Mouse (Mus musculus) ES-Bruce4 (cell line): ENCODE measurements at regions not wholly inside any gene's neighbourhood (a gene's known extent, or its start where the extent isn't known, plus 50 kb on each side); places are given as distances from the start of the nearest gene placed in this dataset.

Experiments
- H3K27ac ChIP-seq: 2 replicates; pipeline ENCODE4 v1.5.1; 2012; ENCODE audit warnings: low read length, inconsistent platforms; ENCODE audit not compliant: insufficient read depth
- H3K27me3 ChIP-seq: 2 replicates; pipeline ENCODE4 v1.6.1; 2012; ENCODE audit warnings: mild to moderate bottlenecking, low read length, inconsistent platforms; ENCODE audit not compliant: control insufficient read depth, poor library complexity, insufficient read depth, severe bottlenecking
- H3K36me3 ChIP-seq: 2 replicates; pipeline ENCODE4 v1.6.1; 2012; ENCODE audit warnings: inconsistent platforms, mild to moderate bottlenecking, low read length, moderate library complexity; ENCODE audit not compliant: control insufficient read depth, poor library complexity, insufficient read depth, severe bottlenecking
- H3K4me1 ChIP-seq: one replicate; pipeline ENCODE4 v1.8.1; 2011; ENCODE audit warnings: low read length; ENCODE audit not compliant: control insufficient read depth, insufficient read depth
- H3K4me3 ChIP-seq: 2 replicates; pipeline ENCODE4 v1.5.1; 2011; ENCODE audit warnings: low read depth, mild to moderate bottlenecking, low read length
- H3K9ac ChIP-seq: 2 replicates; pipeline ENCODE4 v1.6.1; 2012; ENCODE audit warnings: low read depth, mild to moderate bottlenecking, inconsistent platforms; ENCODE audit not compliant: poor library complexity, severe bottlenecking
- H3K9me3 ChIP-seq: replicated peaks from 2 replicates; pipeline ENCODE4 v1.6.1; 2012; ENCODE audit warnings: mild to moderate bottlenecking, low read length, inconsistent platforms; ENCODE audit not compliant: control insufficient read depth, poor library complexity, insufficient read depth, severe bottlenecking
- CTCF ChIP-seq: IDR thresholded peaks from one replicate; pipeline ENCODE4 v1.8.1; 2011; ENCODE audit warnings: low read depth, low read length
- EP300 ChIP-seq: IDR thresholded peaks from 2 replicates; pipeline ENCODE4 v1.6.1; 2011; ENCODE audit warnings: low read depth, low read length; ENCODE audit not compliant: insufficient read depth
- POLR2A ChIP-seq: IDR thresholded peaks from one replicate; pipeline ENCODE4 v1.8.1; 2011; ENCODE audit warnings: low read length; ENCODE audit not compliant: insufficient read depth

- Histone ChIP-seq H3K36me3 (no peaks in the 10 kb centered on the region), H3K27me3 (no peaks in the 10 kb centered on the region), H3K27ac (no peak overlapping the region), H3K4me3 (no peak overlapping the region), H3K9me3 (no peaks in the 10 kb centered on the region), H3K9ac (no peak overlapping the region), H3K4me1 (no peaks in the 10 kb centered on the region)
- TF ChIP-seq EP300 (no peak), CTCF (no peak), POLR2A (no peak)
Observed at GRCm38 (mm10) chr13:3752334-3752733, 51.8 kb downstream of the Calml3 start.

- H3K4me3 ChIP-seq = no peak overlapping the region
- H3K4me1 ChIP-seq = peaks cover 3% of the 10 kb centered on the region
- no peaks in the 10 kb centered on the region for H3K36me3 ChIP-seq
- H3K9me3 ChIP-seq = no peaks in the 10 kb centered on the region
- no peaks in the 10 kb centered on the region for H3K27me3 ChIP-seq
- H3K27ac ChIP-seq = no peak overlapping the region
- H3K9ac ChIP-seq = no peak overlapping the region
- no peak for TF ChIP-seq EP300
- no peak for TF ChIP-seq CTCF
- TF ChIP-seq POLR2A = no peak
Observed at GRCm38 (mm10) chr13:3751222-3751621, 52.9 kb downstream of the Calml3 start.

- Histone ChIP-seq H3K9ac (no peak overlapping the region), H3K27me3 (no peaks in the 10 kb centered on the region), H3K4me3 (no peak overlapping the region), H3K9me3 (no peaks in the 10 kb centered on the region), H3K27ac (no peak overlapping the region), H3K36me3 (no peaks in the 10 kb centered on the region), H3K4me1 (peaks cover 3% of the 10 kb centered on the region)
- TF ChIP-seq EP300 (no peak), CTCF (no peak), POLR2A (no peak)
Observed at GRCm38 (mm10) chr13:3750756-3751155, 53.4 kb downstream of the Calml3 start.

- H3K27ac ChIP-seq = no peak overlapping the region
- H3K27me3 ChIP-seq = no peaks in the 10 kb centered on the region
Observed at GRCm38 (mm10) chr13:3749646-3750045, 54.5 kb downstream of the Calml3 start.

GRCm38 (mm10) chr13:3748859-3749258 is 55.3 kb downstream of the Calml3 start:
- no peak overlapping the region for H3K27ac ChIP-seq
- H3K9me3 ChIP-seq = no peaks in the 10 kb centered on the region
- no peaks in the 10 kb centered on the region for H3K27me3 ChIP-seq
- peaks cover 3% of the 10 kb centered on the region for H3K4me1 ChIP-seq
- H3K9ac ChIP-seq = no peak overlapping the region
- no peaks in the 10 kb centered on the region for H3K36me3 ChIP-seq
- TF ChIP-seq POLR2A (no peak), EP300 (no peak), CTCF (no peak)
- H3K4me3 ChIP-seq = no peak overlapping the region

More at GRCm38 (mm10) chr13:3749646-3750045, 54.5 kb downstream of the Calml3 start:
- H3K9me3 ChIP-seq = no peaks in the 10 kb centered on the region
- H3K36me3 ChIP-seq = no peaks in the 10 kb centered on the region
- TF ChIP-seq CTCF (no peak), POLR2A (no peak), EP300 (no peak)
- H3K4me3 ChIP-seq = no peak overlapping the region
- H3K9ac ChIP-seq = no peak overlapping the region
- H3K4me1 ChIP-seq = peaks cover 3% of the 10 kb centered on the region

GRCm38 (mm10) chr13:3746524-3746923 is 57.6 kb downstream of the Calml3 start:
- Histone ChIP-seq H3K9ac (no peak overlapping the region), H3K4me1 (peaks cover 5% of the 10 kb centered on the region), H3K9me3 (no peaks in the 10 kb centered on the region), H3K36me3 (no peaks in the 10 kb centered on the region), H3K27me3 (no peaks in the 10 kb centered on the region), H3K4me3 (no peak overlapping the region), H3K27ac (no peak overlapping the region)
- TF ChIP-seq POLR2A (no peak), EP300 (no peak), CTCF (no peak)
